Mouse (Mus musculus) megakaryocyte, embryonic 14.5 days (primary cell): ENCODE results near the gene Bmp5.

Experiments used
- FLI1 ChIP-seq: IDR thresholded peaks from 2 replicates; pipeline ENCODE4 v1.6.1; 2012; ENCODE audit warnings: low read length, inconsistent platforms, mixed read lengths
- GATA1 ChIP-seq: IDR thresholded peaks from 3 replicates; pipeline ENCODE4 v1.6.1; 2012; ENCODE audit warnings: mixed read lengths, low read length, inconsistent platforms, borderline replicate concordance

GRCm38 (mm10) chr9:75781600-75781999, 6.4 kb downstream of the Bmp5 start:
- TF ChIP-seq GATA1, result no peak
- no peak for TF ChIP-seq FLI1
